Mouse (Mus musculus) left cerebral cortex, adult 2 months (tissue): ENCODE data around the gene Mybpc2. TPM values are rescaled to one million over a fixed set of nuclear protein-coding genes. Genes with fewer than 3 reads are reported as not detected.

Experiments used
- DNase-seq, 2 experiments: peaks; one replicate each; pipeline ENCODE4 v3.0.0; 2021 to 2022; ENCODE audit warnings: low spot score in 2 of 2, mixed read lengths in 1 of 2; ENCODE audit errors: extremely low spot score in 1 of 2
- H3K27ac ChIP-seq: fragments of 200-600 bp; 2 replicates; pipeline ENCODE4 v1.8.1; 2022
- H3K4me3 ChIP-seq: fragments of 200-600 bp; 2 replicates; pipeline ENCODE4 v1.8.1; 2022
- CTCF ChIP-seq: fragments of 200-600 bp; IDR thresholded peaks from 2 replicates; pipeline ENCODE4 v1.8.1; 2022; ENCODE audit warnings: antibody characterized with exemption, mild to moderate bottlenecking, moderate library complexity
- intact Hi-C: fragments of 180-260 bp; cut with DNase I; formaldehyde crosslinking; loops from one replicate; pipeline ENCODE4 v1.15.1; 2025
- long read RNA-seq, 2 experiments: library from polyadenylated mRNA; stranded (forward); transcript quantifications; one replicate each; pipeline ENCODE4 v2.0.0; 2021; ENCODE audit warnings: borderline mapping rate in 2 of 2
- total RNA-seq, 2 experiments: library from RNA; stranded (reverse); gene quantifications; 2 replicates each; pipeline ENCODE4 v1.2.3; 2021

Gene Mybpc2
- under 1 TPM in 1 of 2 experiments, not detected in 1; 0.29 TPM for total RNA-seq
- long read RNA-seq, experiment 1: 0 reads
- long read RNA-seq, experiment 2: 0 reads

- intact Hi-C loops: loop anchor here (5.0 kb wide), 1 partner anchor 123 kb away; no protein-coding TSS in a partner anchor
- no peak for DNase-seq
- H3K4me3 ChIP-seq: no peak within 1 kb of the TSS
- no peak for TF ChIP-seq CTCF
- H3K27ac ChIP-seq: no peak within 1 kb of the TSS; the same call in 1 of the 2 replicates
Measured at GRCm38 (mm10) chr7:44524502-44524901, at the start of gene Mybpc2. Gene Mybpc2 (minus strand): TSS chr7:44524656.

- no peak for TF ChIP-seq CTCF
- intact Hi-C loops: no loop called here
- no peak overlapping the region for H3K27ac ChIP-seq
- DNase-seq: no peak
- no peak overlapping the region for H3K4me3 ChIP-seq
Measured at GRCm38 (mm10) chr7:44572956-44573484, 48.6 kb upstream of the Mybpc2 start.

GRCm38 (mm10) chr7:44572213-44572701 is 47.8 kb upstream of the Mybpc2 start, which contains the start of gene Napsa:
Gene Napsa (plus strand): TSS chr7:44572380.
- H3K4me3 ChIP-seq: no peak within 1 kb of the TSS
- TF ChIP-seq CTCF: no peak
- intact Hi-C loops: no loop called here
- DNase-seq: no peak
- no peak within 1 kb of the TSS for H3K27ac ChIP-seq

GRCm38 (mm10) chr7:44571811-44572210 is 47.4 kb upstream of the Mybpc2 start:
- no peak overlapping the region for H3K27ac ChIP-seq
- no peak overlapping the region for H3K4me3 ChIP-seq
- no peak for TF ChIP-seq CTCF
- intact Hi-C loops: no loop called here
- no peak for DNase-seq

GRCm38 (mm10) chr7:44570989-44571388 is 46.5 kb upstream of the Mybpc2 start:
- no peak for DNase-seq
- intact Hi-C loops: no loop called here
- Histone ChIP-seq H3K27ac (no peak overlapping the region), H3K4me3 (no peak overlapping the region)
- no peak for TF ChIP-seq CTCF

GRCm38 (mm10) chr7:44568803-44569202 is 44.3 kb upstream of the Mybpc2 start:
- TF ChIP-seq CTCF: no peak

GRCm38 (mm10) chr7:44565414-44565813 is 41.0 kb upstream of the Mybpc2 start:
- no peak for DNase-seq
- intact Hi-C loops: no loop called here
- Histone ChIP-seq H3K4me3 (no peak overlapping the region), H3K27ac (no peak overlapping the region)
- no peak for TF ChIP-seq CTCF

More at GRCm38 (mm10) chr7:44568803-44569202, 44.3 kb upstream of the Mybpc2 start:
- Histone ChIP-seq H3K27ac (no peak overlapping the region), H3K4me3 (no peak overlapping the region)
- no peak for DNase-seq
- intact Hi-C loops: no loop called here

- Histone ChIP-seq H3K27ac (no peak overlapping the region), H3K4me3 (no peak overlapping the region)
- TF ChIP-seq CTCF: no peak
- DNase-seq: no peak
- intact Hi-C loops: loop anchor here (5.0 kb wide), 1 partner anchor 83 kb away; no protein-coding TSS in a partner anchor
Measured at GRCm38 (mm10) chr7:44564486-44564885, 40.0 kb upstream of the Mybpc2 start.

- no peak overlapping the region for H3K27ac ChIP-seq
- no peak for DNase-seq
- no peak overlapping the region for H3K4me3 ChIP-seq
- no peak for TF ChIP-seq CTCF
- intact Hi-C loops: loop anchor here (5.0 kb wide), 1 partner anchor 84 kb away; no protein-coding TSS in a partner anchor
Measured at GRCm38 (mm10) chr7:44563284-44563683, 38.8 kb upstream of the Mybpc2 start.

- H3K4me3 ChIP-seq: no peak overlapping the region
- H3K27ac ChIP-seq: no peak overlapping the region
- intact Hi-C loops: loop anchor here (2.0 to 5.0 kb wide), 4 partner anchors 40 to 298 kb away; no protein-coding TSS in a partner anchor
- peak; percentile 76 to 79 for DNase-seq
- peak; percentile 80 for TF ChIP-seq CTCF
Measured at GRCm38 (mm10) chr7:44560435-44561400, 36.3 kb upstream of the Mybpc2 start.

- intact Hi-C loops: no loop called here
- no peak for DNase-seq
- Histone ChIP-seq H3K4me3 (no peak overlapping the region), H3K27ac (no peak overlapping the region)
- TF ChIP-seq CTCF: no peak
Measured at GRCm38 (mm10) chr7:44557629-44558028, 33.2 kb upstream of the Mybpc2 start.

GRCm38 (mm10) chr7:44553826-44554225 is 29.4 kb upstream of the Mybpc2 start, which contains the start of gene Nr1h2:
Gene Nr1h2 (minus strand): TSS chr7:44553951.
- peak; percentile 15 for TF ChIP-seq CTCF
- peak within 1 kb of the TSS; percentile 89 for H3K27ac ChIP-seq
- DNase-seq: peak; percentile 94 to 96
- peak within 1 kb of the TSS; percentile 95 for H3K4me3 ChIP-seq
- intact Hi-C loops: loop anchor here (5.0 kb wide), 1 partner anchor 177 kb away; no protein-coding TSS in a partner anchor
